Mouse (Mus musculus) C2C12 (cell line): ENCODE results near the gene Vps25.

Experiments used
- CEBPB ChIP-seq: IDR thresholded peaks from one replicate; pipeline ENCODE4 v1.6.1; 2011; ENCODE audit warnings: low read depth, mild to moderate bottlenecking, control low read depth, moderate library complexity
- CTCF ChIP-seq: IDR thresholded peaks from one replicate; pipeline ENCODE4 v1.5.1; 2011; ENCODE audit not compliant: control insufficient read depth, insufficient read depth, insufficient read length
- MAX ChIP-seq: IDR thresholded peaks from one replicate; pipeline ENCODE4 v1.6.1; 2011; ENCODE audit warnings: mild to moderate bottlenecking, control low read depth
- MYOD1 ChIP-seq: IDR thresholded peaks from one replicate; pipeline ENCODE4 v1.6.1; 2011; ENCODE audit warnings: low read depth; ENCODE audit not compliant: control insufficient read depth, insufficient read length
- MYOG ChIP-seq: IDR thresholded peaks from one replicate; pipeline ENCODE4 v1.6.1; 2011; ENCODE audit not compliant: control insufficient read depth, insufficient read length; ENCODE audit errors: extremely low read depth
- USF1 ChIP-seq: IDR thresholded peaks from one replicate; pipeline ENCODE4 v1.6.1; 2011; ENCODE audit warnings: low read depth, mild to moderate bottlenecking, control low read depth, moderate library complexity

GRCm38 (mm10) chr11:101262272-101262967 is 8.9 kb downstream of the Vps25 start:
- TF ChIP-seq CTCF = no peak
- TF ChIP-seq MAX = no peak
- no peak for TF ChIP-seq MYOD1
- no peak for TF ChIP-seq USF1
- no peak for TF ChIP-seq MYOG
- TF ChIP-seq CEBPB = no peak
